Mouse (Mus musculus) CH12.LX (cell line): Measurements from ENCODE around the gene Enkd1.

ENCODE experiments used
- CTCF ChIP-seq, 2 experiments: IDR thresholded peaks in 1 of 2; conservative IDR thresholded peaks in 1 of 2; 2 replicates each; pipeline ENCODE4 v1.5.1; 2011 to 2012; ENCODE audit warnings: low read depth in 2 of 2, low read length in 2 of 2, improper control_type of control experiment in 1 of 2, inconsistent platforms in 1 of 2, mild to moderate bottlenecking in 1 of 2, moderate library complexity in 1 of 2
- EP300 ChIP-seq: IDR thresholded peaks from 2 replicates; pipeline ENCODE4 v1.6.1; 2011; ENCODE audit warnings: low read length, improper control_type of control experiment
- HCFC1 ChIP-seq: IDR thresholded peaks from 2 replicates; pipeline ENCODE4 v1.6.1; 2012; ENCODE audit warnings: low read depth, mild to moderate bottlenecking, inconsistent platforms, low read length, improper control_type of control experiment
- KAT2A ChIP-seq: IDR thresholded peaks from 2 replicates; pipeline ENCODE4 v1.6.1; 2012; ENCODE audit warnings: low read length, improper control_type of control experiment, inconsistent platforms; ENCODE audit not compliant: insufficient replicate concordance
- MYC ChIP-seq: IDR thresholded peaks from 2 replicates; pipeline ENCODE4 v1.6.1; 2011; ENCODE audit warnings: low read depth, mild to moderate bottlenecking, improper control_type of control experiment, low read length
- NRF1 ChIP-seq: IDR thresholded peaks from 2 replicates; pipeline ENCODE4 v1.6.1; 2014; ENCODE audit warnings: low read depth, mild to moderate bottlenecking, inconsistent platforms, low read length, improper control_type of control experiment, moderate library complexity
- POLR2A ChIP-seq: IDR thresholded peaks from 2 replicates; pipeline ENCODE4 v1.6.1; 2011; ENCODE audit warnings: low read depth, mild to moderate bottlenecking, improper control_type of control experiment, low read length
- RAD21 ChIP-seq: IDR thresholded peaks from 2 replicates; pipeline ENCODE4 v1.6.1; 2011; ENCODE audit warnings: low read depth, mild to moderate bottlenecking, low read length, improper control_type of control experiment, moderate library complexity
- SMC3 ChIP-seq: IDR thresholded peaks from 2 replicates; pipeline ENCODE4 v1.6.1; 2011; ENCODE audit warnings: low read depth, low read length, improper control_type of control experiment
- USF2 ChIP-seq: conservative IDR thresholded peaks from 2 replicates; pipeline ENCODE4 v1.6.1; 2011; ENCODE audit warnings: low read depth, low read length, improper control_type of control experiment
- ZC3H11A ChIP-seq: IDR thresholded peaks from 2 replicates; pipeline ENCODE4 v1.6.1; 2012; ENCODE audit warnings: low read depth, mild to moderate bottlenecking, inconsistent platforms, low read length, improper control_type of control experiment
- ZKSCAN1 ChIP-seq: IDR thresholded peaks from 2 replicates; pipeline ENCODE4 v1.6.1; 2012; ENCODE audit warnings: low read depth, inconsistent platforms, low read length, improper control_type of control experiment, borderline replicate concordance
- ZNF384 ChIP-seq: IDR thresholded peaks from 2 replicates; pipeline ENCODE4 v1.6.1; 2012; ENCODE audit warnings: low read depth, low read length, improper control_type of control experiment, inconsistent platforms

DNA sequence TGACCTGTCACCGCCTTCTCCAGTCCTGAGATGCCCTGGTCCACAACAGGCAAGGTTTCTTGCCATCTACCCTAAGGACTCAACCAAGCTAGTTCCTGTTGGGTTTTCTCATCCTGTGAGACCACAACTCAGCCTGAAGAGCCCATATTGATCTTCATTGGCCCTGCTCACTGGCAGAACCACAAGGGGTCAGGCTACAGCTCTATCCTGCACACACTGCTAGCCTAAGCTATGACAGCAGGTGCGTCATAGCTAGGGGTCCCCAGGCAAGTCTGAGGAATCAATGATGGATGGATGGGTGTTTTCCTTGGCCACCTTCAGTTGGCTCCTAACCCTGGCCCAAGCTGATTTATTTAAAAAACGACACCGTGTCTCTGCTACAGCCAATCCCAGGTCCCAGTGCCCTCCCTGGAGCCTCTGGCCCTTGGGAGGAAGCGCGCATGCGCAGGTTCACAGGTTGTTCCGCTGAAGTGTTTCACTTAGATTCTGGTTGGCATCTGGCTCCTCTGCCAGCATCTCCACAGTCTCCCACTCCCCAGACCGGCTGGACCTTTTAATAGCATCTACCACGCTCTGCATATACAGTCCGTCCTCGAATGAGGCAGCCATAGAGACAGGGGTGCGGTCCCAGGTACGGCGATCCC is 8.4 kb upstream of the Enkd1 start:
- TF ChIP-seq USF2 (no peak), CTCF (conservative IDR thresholded peaks at IDR 0.05 in 1 of 2, IDR thresholded peaks at IDR 0.05 in 1 of 2; ENCODE audit: low read depth in 2 of 2, low read length in 2 of 2) (peak in 1 of 2 experiments; percentile 51; a peak in 2 of 4 replicates), HCFC1 (no peak), POLR2A (no peak), NRF1 (no peak), ZKSCAN1 (no peak), ZNF384 (no peak), RAD21 (no peak; the same call in none of the 2 replicates), KAT2A (no peak), EP300 (no peak), ZC3H11A (no peak), MYC (no peak), SMC3 (peak; percentile 46)
